Mouse (Mus musculus): ENCODE data around the gene Mospd3. TPM values are rescaled to one million over a fixed set of nuclear protein-coding genes. Genes with fewer than 3 reads are reported as not detected.

Mospd3 gene
- total and polyA plus RNA-seq, 2 experiments from 2014 or later, result 5.8 to 67.9 TPM

DNA sequence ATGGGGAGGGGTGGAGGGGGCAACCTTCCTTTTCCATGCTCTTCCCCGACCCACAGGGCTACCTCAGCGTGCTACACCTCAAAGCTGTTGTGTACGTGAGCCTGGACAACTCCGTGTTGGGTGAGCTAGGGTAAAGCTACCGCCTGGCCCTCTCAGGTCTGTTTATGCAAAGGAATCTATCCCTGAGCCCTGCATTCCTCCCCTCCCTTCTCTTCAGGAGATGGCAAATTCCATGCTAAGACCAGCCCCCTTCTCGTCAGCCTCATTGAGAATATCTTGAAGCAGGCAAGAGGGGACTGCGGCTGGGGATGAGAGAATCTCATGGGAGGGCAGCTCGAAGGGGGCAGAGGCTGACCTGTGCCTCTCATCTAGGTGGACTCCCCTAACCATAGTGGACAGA, 18.2 kb downstream of the Mospd3 start:
- Histone ChIP-seq H3K4me1 (ENCODE audit: insufficient read depth) (0 out of 2 replicates have a peak, but pooled peaks cover 7% of the 10 kb centered on the region), H3K9me3 (ENCODE audit: low read length) (no peaks in the 10 kb centered on the region), H3K4me3 (ENCODE audit: low read depth, low read length) (peak overlapping the region; percentile 35), H3K27ac (ENCODE audit: low read depth, low read length) (peak overlapping the region; percentile 82), H3K9ac (peak overlapping the region; percentile 54), H3K36me3 (ENCODE audit: insufficient read depth) (no peaks in the 10 kb centered on the region), H3K4me2 (ENCODE audit: low read depth) (peak overlapping the region; percentile 54), H3K27me3 (ENCODE audit: insufficient read depth, low read length) (no peaks in the 10 kb centered on the region)
- 56% methylated on average over 8 of the region's 8 CpGs for WGBS
- no peak for ATAC-seq
- no peak for TF ChIP-seq CTCF (IDR thresholded peaks at IDR 0.05; ENCODE audit: low read depth)
- DNase-seq, result no peak

DNA sequence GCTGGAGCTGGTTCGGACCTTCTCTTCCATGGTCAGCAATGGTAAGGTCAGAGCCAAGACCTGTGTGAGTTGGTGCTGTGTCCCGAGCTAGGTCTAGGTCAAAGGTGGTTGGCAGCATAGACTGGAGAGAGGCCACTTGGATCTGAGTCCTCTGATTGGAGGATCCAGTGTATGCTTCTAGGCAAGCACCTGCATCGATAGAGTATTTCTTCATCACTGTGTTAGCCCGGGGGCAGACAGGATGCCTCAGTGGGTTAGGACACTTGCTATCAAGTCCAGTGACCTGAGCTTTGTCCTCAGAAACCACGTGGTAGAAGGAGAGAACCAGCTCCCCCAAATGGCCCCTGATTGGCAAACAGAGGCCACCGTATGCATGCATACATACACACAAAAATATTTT, 20.6 kb downstream of the Mospd3 start:
- ATAC-seq, result no peak
- Histone ChIP-seq H3K27me3 (ENCODE audit: insufficient read depth, low read length) (no peaks in the 10 kb centered on the region), H3K27ac (ENCODE audit: low read depth, low read length) (no peak overlapping the region), H3K36me3 (ENCODE audit: insufficient read depth) (no peaks in the 10 kb centered on the region), H3K4me1 (ENCODE audit: insufficient read depth) (0 out of 2 replicates have a peak, but pooled peaks cover 7% of the 10 kb centered on the region), H3K4me3 (ENCODE audit: low read depth, low read length) (no peak overlapping the region), H3K9me3 (ENCODE audit: low read length) (no peaks in the 10 kb centered on the region), H3K9ac (no peak overlapping the region), H3K4me2 (ENCODE audit: low read depth) (no peak overlapping the region)
- 82% methylated on average over 6 of the region's 6 CpGs for WGBS
- DNase-seq, result no peak
- TF ChIP-seq CTCF (IDR thresholded peaks at IDR 0.05; ENCODE audit: low read depth), result no peak

DNA sequence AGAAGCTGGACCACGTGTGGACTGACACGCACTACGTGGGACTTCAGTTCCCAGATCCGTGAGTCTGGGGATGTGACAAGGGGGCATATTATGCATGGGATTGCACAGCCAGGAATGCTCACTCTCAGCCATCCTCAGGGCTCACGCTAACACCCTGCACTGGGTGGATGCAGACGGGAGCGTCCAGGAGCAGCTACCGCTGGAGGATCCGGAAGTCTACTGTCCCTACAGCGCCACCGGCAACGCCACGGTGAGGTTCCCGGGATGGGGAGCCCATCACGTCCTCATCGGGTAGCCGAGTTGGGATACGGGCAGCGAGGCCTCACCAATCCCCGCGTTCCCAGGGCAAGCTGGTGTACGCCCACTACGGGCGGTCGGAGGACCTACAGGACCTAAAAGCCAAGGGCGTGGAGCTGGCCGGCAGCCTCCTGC, 26.4 kb downstream of the Mospd3 start:
- H3K27me3 ChIP-seq (ENCODE audit: insufficient read depth, low read length), result no peaks in the 10 kb centered on the region
- peak overlapping the region; percentile 46 for H3K4me2 ChIP-seq (ENCODE audit: low read depth)
- peak overlapping the region; percentile 33 for H3K9ac ChIP-seq
- peak; percentile 41 for TF ChIP-seq CTCF (IDR thresholded peaks at IDR 0.05; ENCODE audit: low read depth)
- H3K4me1 ChIP-seq (ENCODE audit: insufficient read depth), result no peaks in the 10 kb centered on the region
- DNase-seq (peak; percentile 43), ATAC-seq (peak; percentile 64)
- H3K4me3 ChIP-seq (ENCODE audit: low read depth, low read length), result peak overlapping the region; percentile 27
- whole genome bisulfite sequencing, result 11% methylated on average over 27 of the region's 27 CpGs
- no peaks in the 10 kb centered on the region for H3K36me3 ChIP-seq (ENCODE audit: insufficient read depth)
- H3K27ac ChIP-seq (ENCODE audit: low read depth, low read length), result no peak overlapping the region
- H3K9me3 ChIP-seq (ENCODE audit: low read length), result no peaks in the 10 kb centered on the region

DNA sequence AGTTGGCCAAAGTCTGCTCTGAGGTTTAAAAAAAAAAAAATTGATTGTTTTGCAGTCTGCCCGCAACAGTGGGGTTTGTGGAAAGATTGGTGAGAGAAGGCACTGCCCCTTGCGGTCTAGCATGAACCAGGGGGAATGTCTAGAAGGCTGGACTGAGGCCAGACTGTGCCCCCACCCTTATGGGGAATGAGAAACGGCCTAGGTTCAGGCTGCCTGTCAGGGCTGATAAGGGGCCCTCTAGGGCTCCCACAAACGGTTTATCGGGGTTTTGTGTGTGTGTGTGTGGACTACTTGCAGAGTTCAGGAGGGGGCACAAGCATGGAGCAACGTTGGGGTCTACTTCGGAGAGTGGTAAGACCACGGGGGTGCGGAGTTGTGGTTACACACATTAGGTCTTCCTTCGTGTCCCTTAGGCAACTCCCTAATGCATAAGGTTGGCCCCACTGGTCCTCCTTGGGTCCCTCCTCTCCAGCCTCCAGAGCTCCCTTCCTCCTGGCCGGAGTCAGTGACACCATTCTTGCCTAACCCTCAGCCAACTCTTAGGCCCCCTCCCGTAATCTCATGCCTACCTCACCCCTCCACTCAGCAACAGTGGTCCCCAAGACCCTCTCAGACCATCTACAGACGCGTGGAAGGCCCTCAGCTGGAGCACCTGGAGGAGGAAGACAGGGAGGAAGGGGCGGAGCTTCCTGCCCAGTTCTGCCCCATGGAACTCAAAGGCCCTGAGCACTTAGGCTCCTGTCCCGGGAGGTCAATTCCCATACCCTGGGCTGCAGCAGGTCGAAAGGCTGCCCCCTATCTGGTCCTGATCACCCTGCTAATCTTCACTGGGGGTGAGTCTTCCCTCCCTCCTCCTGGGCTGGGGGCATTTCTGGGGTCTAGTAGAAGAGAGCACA, 29.9 kb downstream of the Mospd3 start:
- no peak for TF ChIP-seq CTCF (IDR thresholded peaks at IDR 0.05; ENCODE audit: low read depth)
- no peak for DNase-seq
- Histone ChIP-seq H3K9ac (no peak overlapping the region), H3K4me2 (ENCODE audit: low read depth) (no peak overlapping the region), H3K4me3 (ENCODE audit: low read depth, low read length) (no peak overlapping the region), H3K36me3 (ENCODE audit: insufficient read depth) (peaks cover 8% of the 10 kb centered on the region), H3K9me3 (ENCODE audit: low read length) (no peaks in the 10 kb centered on the region), H3K4me1 (ENCODE audit: insufficient read depth) (no peaks in the 10 kb centered on the region), H3K27me3 (ENCODE audit: insufficient read depth, low read length) (no peaks in the 10 kb centered on the region), H3K27ac (ENCODE audit: low read depth, low read length) (no peak overlapping the region)
- ATAC-seq, result no peak
- WGBS, result 80% methylated on average over 17 of the region's 17 CpGs

DNA sequence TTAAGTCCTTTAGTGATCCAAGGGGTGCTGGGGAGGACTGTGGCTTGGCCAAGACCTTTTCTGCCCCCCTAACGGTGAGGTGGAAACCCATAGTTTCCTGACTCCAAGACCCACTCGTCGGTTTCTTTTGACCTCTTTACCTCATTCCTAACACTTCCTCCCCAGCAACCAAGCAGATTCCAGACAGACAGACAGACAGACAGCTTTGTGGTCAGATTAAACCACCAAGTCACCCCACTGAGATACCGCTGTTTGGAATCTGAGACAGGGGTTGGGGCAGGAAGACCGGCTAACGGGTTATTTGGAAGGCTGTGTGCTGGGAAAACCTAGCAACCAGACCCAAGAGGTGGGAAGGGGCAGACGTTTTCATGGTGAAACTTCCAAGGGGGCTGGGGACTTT, 30.7 kb downstream of the Mospd3 start:
- H3K4me3 ChIP-seq (ENCODE audit: low read depth, low read length), result no peak overlapping the region
- H3K27me3 ChIP-seq (ENCODE audit: insufficient read depth, low read length), result no peaks in the 10 kb centered on the region
- H3K4me1 ChIP-seq (ENCODE audit: insufficient read depth), result no peaks in the 10 kb centered on the region
- no peaks in the 10 kb centered on the region for H3K9me3 ChIP-seq (ENCODE audit: low read length)
- no peak overlapping the region for H3K4me2 ChIP-seq (ENCODE audit: low read depth)
- DNase-seq (no peak), ATAC-seq (no peak)
- peaks cover 8% of the 10 kb centered on the region for H3K36me3 ChIP-seq (ENCODE audit: insufficient read depth)
- WGBS, result 59% methylated on average over 7 of the region's 7 CpGs
- no peak for TF ChIP-seq CTCF (IDR thresholded peaks at IDR 0.05; ENCODE audit: low read depth)
- H3K9ac ChIP-seq, result no peak overlapping the region
- no peak overlapping the region for H3K27ac ChIP-seq (ENCODE audit: low read depth, low read length)

DNA sequence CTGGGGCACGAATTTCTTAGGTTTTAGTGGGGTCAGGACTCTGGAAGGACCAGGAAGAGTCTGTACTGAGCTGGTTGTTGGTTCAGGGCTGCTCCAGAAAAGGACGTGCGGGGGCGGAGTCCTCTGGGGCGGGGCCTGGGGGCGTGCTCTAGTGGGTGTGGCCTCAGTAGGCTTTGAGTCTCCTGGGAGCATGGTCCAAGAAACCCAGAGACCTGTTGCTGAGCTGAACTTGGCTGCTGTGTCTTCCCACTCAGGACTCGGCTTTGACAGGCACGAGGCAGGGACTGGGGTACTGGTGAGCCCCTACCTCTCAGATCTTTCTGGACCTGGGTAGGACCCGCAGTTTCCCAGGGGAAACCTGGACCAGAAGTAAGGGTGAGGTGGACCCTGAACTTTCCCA, 31.2 kb downstream of the Mospd3 start, which contains the start of gene Tfr2:
TSS of gene Tfr2 (plus strand) at position 176 of the 400 bp plus-strand sequence.
- 44% methylated on average over 9 of the region's 9 CpGs for WGBS
- Histone ChIP-seq H3K27me3 (ENCODE audit: insufficient read depth, low read length) (no peaks in the 10 kb centered on the region), H3K9ac (no peak within 1 kb of the TSS), H3K4me3 (ENCODE audit: low read depth, low read length) (no peak within 1 kb of the TSS), H3K27ac (ENCODE audit: low read depth, low read length) (no peak within 1 kb of the TSS), H3K36me3 (ENCODE audit: insufficient read depth) (peaks cover 12% of the 10 kb centered on the region), H3K4me2 (ENCODE audit: low read depth) (no peak within 1 kb of the TSS), H3K4me1 (ENCODE audit: insufficient read depth) (no peaks in the 10 kb centered on the region), H3K9me3 (ENCODE audit: low read length) (no peaks in the 10 kb centered on the region)
- DNase-seq (no peak), ATAC-seq (no peak)
- TF ChIP-seq CTCF (IDR thresholded peaks at IDR 0.05; ENCODE audit: low read depth), result no peak

DNA sequence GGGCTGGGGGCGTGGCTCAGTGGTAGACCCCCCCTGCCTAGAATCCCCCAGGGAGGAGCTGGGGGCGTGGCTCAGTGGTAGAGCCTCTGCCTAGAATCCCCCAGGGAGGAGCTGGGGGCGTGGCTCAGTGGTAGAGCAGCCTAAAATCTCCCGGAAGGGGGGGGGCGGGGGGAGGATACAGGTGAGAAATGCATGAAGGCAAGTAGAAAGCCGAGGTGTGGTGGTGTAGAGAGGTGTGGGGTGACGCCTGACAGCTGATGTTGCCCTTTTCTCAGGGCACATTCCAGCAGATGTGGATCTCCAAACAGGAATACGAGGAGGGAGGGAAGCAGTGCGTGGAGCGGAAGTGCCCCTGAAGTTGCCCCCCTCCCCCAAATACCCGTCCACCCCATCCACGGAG, 31.8 kb downstream of the Mospd3 start:
- no peaks in the 10 kb centered on the region for H3K9me3 ChIP-seq (ENCODE audit: low read length)
- 78% methylated on average over 12 of the region's 12 CpGs for WGBS

More for the DNA sequence above, 31.8 kb downstream of the Mospd3 start:
- no peak overlapping the region for H3K4me2 ChIP-seq (ENCODE audit: low read depth)
- DNase-seq, result no peak
- H3K4me3 ChIP-seq (ENCODE audit: low read depth, low read length), result no peak overlapping the region
- no peaks in the 10 kb centered on the region for H3K27me3 ChIP-seq (ENCODE audit: insufficient read depth, low read length)
- no peak overlapping the region for H3K27ac ChIP-seq (ENCODE audit: low read depth, low read length)
- TF ChIP-seq CTCF (IDR thresholded peaks at IDR 0.05; ENCODE audit: low read depth), result no peak
- no peaks in the 10 kb centered on the region for H3K4me1 ChIP-seq (ENCODE audit: insufficient read depth)
- no peak overlapping the region for H3K9ac ChIP-seq
- H3K36me3 ChIP-seq (ENCODE audit: insufficient read depth), result peaks cover 19% of the 10 kb centered on the region
- ATAC-seq, result no peak

Measured in forebrain, postnatal 0 days (tissue).